Comparison of ENCODE assay signal across 15 mouse cellular contexts in genomic region chr11:76042041-76042638, GRCm38 (mm10). TPM values are rescaled to one million over a fixed set of nuclear protein-coding genes. Genes with fewer than 3 reads are reported as not detected.
A peak's percentile ranks its signal among the peaks of the same experiment; 100 is the strongest.
DNase-seq lines count a peak whose midpoint lies in the region; ATAC-seq and TF ChIP-seq lines count a peak whose summit lies in the region.
"Had no signal": no experiment of that assay in that cellular context is flagged by ENCODE, and none has a peak within 500 bp of the region (broad histone marks: within the 10 kb centered on the region; RNA-seq: fewer than 3 reads in every experiment).

No protein-coding gene starts in this region.

- H3K9me3 ChIP-seq in heart, embryonic 10.5 days, result no peaks in the 10 kb centered on the region
- no peaks in the 10 kb centered on the region for H3K9me3 ChIP-seq in limb, embryonic 12.5 days
- H3K9me3 ChIP-seq: hindbrain, embryonic 13.5 days; liver, embryonic 15.5 days; megakaryocyte, embryonic 14.5 days had no signal

- H3K27me3 ChIP-seq in heart, embryonic 10.5 days (ENCODE audit: insufficient read depth, poor library complexity, severe bottlenecking), result no peaks in the 10 kb centered on the region
- H3K27me3 ChIP-seq in limb, embryonic 12.5 days, result no peaks in the 10 kb centered on the region
- H3K27me3 ChIP-seq: hindbrain, embryonic 13.5 days; liver, embryonic 15.5 days had no signal

- no peak overlapping the region for H3K27ac ChIP-seq in heart, embryonic 10.5 days
- peak overlapping the region; percentile 49; the same call in 1 of the 2 replicates for H3K27ac ChIP-seq in cortical plate, adult 2 months (ENCODE audit: insufficient read depth, low read length)
- peak overlapping the region; percentile 69; the same call in 1 of the 2 replicates for H3K27ac ChIP-seq in limb, embryonic 12.5 days
- H3K27ac ChIP-seq: hindbrain, embryonic 13.5 days; liver, embryonic 15.5 days had no signal

- H3K36me3 ChIP-seq in heart, embryonic 10.5 days, result peaks cover 15% of the 10 kb centered on the region
- peaks cover 21% of the 10 kb centered on the region for H3K36me3 ChIP-seq in limb, embryonic 12.5 days

- TF ChIP-seq CTCF in cortical plate, adult 2 months (IDR thresholded peaks at IDR 0.05; ENCODE audit: extremely low read depth, insufficient read depth, low read length), result no peak

- H3K4me3 ChIP-seq in heart, embryonic 10.5 days, result no peak overlapping the region
- H3K4me3 ChIP-seq in cortical plate, adult 2 months (ENCODE audit: insufficient read depth, low read length), result no peak overlapping the region
- no peak overlapping the region for H3K4me3 ChIP-seq in limb, embryonic 12.5 days (replicated peaks)
- H3K4me3 ChIP-seq: hindbrain, embryonic 13.5 days; liver, embryonic 15.5 days; megakaryocyte, embryonic 14.5 days had no signal

- DNase-seq in heart, adult 18-20 months, result peak; percentile 47 to 65
- DNase-seq in heart, embryonic 10.5 days (ENCODE audit: low spot score), result no peak
- DNase-seq in heart, adult 8-10 months (ENCODE audit: low spot score), result peak; percentile 58
- no peak for DNase-seq in left cerebral cortex, postnatal 10 days (ENCODE audit: extremely low spot score in 1 of 2, low spot score in 2 of 2)
- no peak for DNase-seq in frontal cortex, adult 2 months (ENCODE audit: extremely low spot score in 1 of 2, low spot score in 1 of 2)
- DNase-seq in right cerebral cortex, postnatal 36 days (ENCODE audit: low spot score in 2 of 2), result no peak
- DNase-seq: cerebellum, adult 8-10 months; spleen, adult 18-20 months had no signal

- TF ChIP-seq POLR2A in cortical plate, adult 2 months (IDR thresholded peaks at IDR 0.05; ENCODE audit: extremely low read depth, insufficient read depth, low read length), result no peak

- WGBS in heart, embryonic 10.5 days, result 45% methylated on average over 10 of the region's 10 CpGs
- 58% methylated on average over 10 of the region's 10 CpGs for WGBS in limb, embryonic 12.5 days

- ATAC-seq in limb, embryonic 12.5 days (ENCODE audit: insufficient number of reproducible peaks, insufficient read depth, low FRiP score, low TSS enrichment, low read depth), result no peak
- ATAC-seq: activated CD4-positive, CD25-positive, alpha-beta regulatory T cell, adult 4 months had no signal

- H3K4me1 ChIP-seq in heart, embryonic 10.5 days, result peaks cover 23% of the 10 kb centered on the region
- H3K4me1 ChIP-seq in cortical plate, adult 2 months (ENCODE audit: control insufficient read depth, insufficient read depth, low read length), result peaks cover 4% of the 10 kb centered on the region
- peaks cover 14% of the 10 kb centered on the region; the same call in 1 of the 2 replicates for H3K4me1 ChIP-seq in limb, embryonic 12.5 days (replicated peaks)
- H3K4me1 ChIP-seq: liver, embryonic 15.5 days had no signal

- no peak overlapping the region for H3K9ac ChIP-seq in limb, embryonic 12.5 days (replicated peaks)
- H3K9ac ChIP-seq: liver, embryonic 15.5 days had no signal

- no peak overlapping the region for H3K4me2 ChIP-seq in limb, embryonic 12.5 days
- H3K4me2 ChIP-seq: hindbrain, embryonic 13.5 days; liver, embryonic 15.5 days had no signal

- intact Hi-C loops in left cerebral cortex, postnatal 10 days (cut with DNase I), result no loop called here

RNA-seq across cellular contexts. Expression of gene Rflnb, which starts 14.6 kb away (rescaled TPM):
- total RNA-seq in heart, adult 18-20 months (2021), result 10 to 100 TPM; 28.6 to 35.8 TPM
- 8.4 and 13.3 TPM in 2 replicates for polyA plus RNA-seq in heart, embryonic 10.5 days (2016; fragmentation: Nextera tagmentation; extraction: Ambion mirVana)
- polyA plus RNA-seq in cortical plate, adult 2 months (2012; rRNA removed), result 8.1 and 8.9 TPM in 2 replicates
- 10 to 100 TPM; 21.5 to 40.9 (median 26.7) TPM for total RNA-seq in heart, adult 8-10 months (2022)
- 50.9 and 54.0 TPM in 2 replicates for polyA plus RNA-seq in limb, embryonic 12.5 days (2016; fragmentation: Nextera tagmentation; extraction: Ambion mirVana)
- total RNA-seq in left cerebral cortex, postnatal 10 days (2021), result 10 to 100 TPM; 27.3 to 29.6 TPM
- 8.4 and 10.6 TPM in 2 replicates for polyA plus RNA-seq in frontal cortex, adult 2 months (2012; rRNA removed)

RNA-seq across cellular contexts. Expression of gene 1700016K19Rik, which starts 42.4 kb away (rescaled TPM):
- total RNA-seq in heart, adult 18-20 months (2021), result under 1 TPM in 1 of 2 experiments, not detected in 1; 0.64 TPM
- polyA plus RNA-seq in heart, embryonic 10.5 days (2016; fragmentation: Nextera tagmentation; extraction: Ambion mirVana), result 0.16 TPM in 1 of 2 replicates, not detected in the other
- polyA plus RNA-seq in cortical plate, adult 2 months (2012; rRNA removed), result 9.3 and 10.0 TPM in 2 replicates
- not detected for total RNA-seq in heart, adult 8-10 months (2022)
- 0.23 and 0.70 TPM in 2 replicates for polyA plus RNA-seq in limb, embryonic 12.5 days (2016; fragmentation: Nextera tagmentation; extraction: Ambion mirVana)
- total RNA-seq in left cerebral cortex, postnatal 10 days (2021), result 1 to 10 TPM; 4.5 to 6.2 TPM
- 8.4 and 9.1 TPM in 2 replicates for polyA plus RNA-seq in frontal cortex, adult 2 months (2012; rRNA removed)
- polyA plus RNA-seq: C2C12; liver, embryonic 15.5 days had no signal

Comparison
In these comparisons a context has a peak if more than half of its experiments do, and no peak if none do; other contexts are left out.
1. DNase-seq: peak in heart, adult 18-20 months (2 of 2) and heart, adult 8-10 months (single experiment); none in heart, embryonic 10.5 days (single experiment), left cerebral cortex, postnatal 10 days (0 of 2), frontal cortex, adult 2 months (0 of 2) and right cerebral cortex, postnatal 36 days (0 of 2).